Mouse (Mus musculus) embryonic facial prominence, embryonic 14.5 days (tissue): Measurements from ENCODE around the gene Kif3a. TPM values are rescaled to one million over a fixed set of nuclear protein-coding genes. Genes with fewer than 3 reads are reported as not detected.

ENCODE experiments used
- ATAC-seq: fragments of 200-750 bp; cut with Nextera tagmentation; 2 replicates; pipeline ENCODE4 v1.8.0; 2017; ENCODE audit warnings: low read depth, moderate number of reproducible peaks, moderate TSS enrichment
- DNase-seq: peaks from one replicate; pipeline ENCODE4 v3.0.0-alpha.2; 2015; ENCODE audit warnings: low spot score
- H3K27ac ChIP-seq: fragments of 300-500 bp; sonication (generic); replicated peaks from 2 replicates; pipeline ENCODE4 v1.5.1; 2014; ENCODE audit warnings: low read depth, mild to moderate bottlenecking, low read length, moderate library complexity
- H3K27me3 ChIP-seq: fragments of 300-500 bp; sonication (generic); replicated peaks from 2 replicates; pipeline ENCODE4 v1.6.1; 2014; ENCODE audit warnings: low read length; ENCODE audit not compliant: control insufficient read depth, insufficient read depth
- H3K36me3 ChIP-seq: fragments of 300-500 bp; sonication (generic); 2 replicates; pipeline ENCODE4 v1.6.1; 2014; ENCODE audit warnings: low read length, mixed read lengths; ENCODE audit not compliant: control insufficient read depth, insufficient read depth
- H3K4me1 ChIP-seq: fragments of 300-500 bp; sonication (generic); 2 replicates; pipeline ENCODE4 v1.6.1; 2014; ENCODE audit warnings: antibody characterized with exemption, low read length; ENCODE audit not compliant: control insufficient read depth, insufficient read depth
- H3K4me2 ChIP-seq: fragments of 300-500 bp; sonication (generic); 2 replicates; pipeline ENCODE4 v1.6.1; 2014; ENCODE audit warnings: low read depth, mild to moderate bottlenecking, low read length, moderate library complexity, mixed read lengths
- H3K4me3 ChIP-seq: fragments of 300-500 bp; sonication (generic); 2 replicates; pipeline ENCODE4 v1.5.1; 2014; ENCODE audit warnings: low read depth, mild to moderate bottlenecking, low read length
- H3K9ac ChIP-seq: fragments of 300-500 bp; sonication (generic); 2 replicates; pipeline ENCODE4 v1.6.1; 2014; ENCODE audit warnings: low read depth, mild to moderate bottlenecking, low read length, moderate library complexity, mixed read lengths
- H3K9me3 ChIP-seq: fragments of 300-500 bp; sonication (generic); 2 replicates; pipeline ENCODE4 v1.6.1; 2016; ENCODE audit warnings: low read length; ENCODE audit not compliant: control insufficient read depth
- WGBS: fragments of 180-500 bp; shearing (Covaris S2); extraction: QIAGEN DNeasy Blood & Tissue Kit; methylation state at CpG from one replicate; pipeline ENCODE4 v1.1.7; 2014; 5-methylcytosine and 5-hydroxymethylcytosine counted together
- polyA plus RNA-seq: library from polyadenylated mRNA; unstranded; fragments of >200 nt; fragmentation: Nextera tagmentation; extraction: Ambion mirVana; gene quantifications from 2 replicates; pipeline ENCODE4 v1.2.1, GENCODE M21; 2014

Kif3a gene
- polyA plus RNA-seq, 1 experiment from 2014 or later = 77.0 TPM

DNA sequence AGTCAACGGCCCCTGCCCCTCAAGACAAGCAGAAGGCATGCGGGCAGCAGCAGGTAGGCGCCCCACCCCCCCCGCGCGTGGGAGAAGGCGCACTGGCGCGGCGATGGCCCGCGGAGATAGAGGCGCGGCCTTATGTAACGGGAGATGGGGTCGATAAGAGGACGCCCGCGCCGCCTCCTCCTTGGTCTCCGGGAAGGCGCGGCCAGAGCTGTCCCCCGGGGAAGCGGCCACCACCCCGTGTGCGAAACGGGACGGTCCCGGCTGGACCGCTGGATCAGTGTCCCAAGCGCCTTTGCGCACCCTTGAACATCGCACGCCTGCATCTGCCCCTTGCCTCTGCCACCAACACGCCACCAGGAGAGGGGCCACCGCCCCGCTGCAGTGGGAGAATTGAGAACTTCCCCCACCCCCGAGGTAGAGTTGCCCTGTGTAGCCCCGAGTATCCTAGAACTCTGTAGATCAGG, 69.0 kb downstream of the Kif3a start:
- Histone ChIP-seq H3K36me3 (no peaks in the 10 kb centered on the region), H3K4me3 (peak overlapping the region; percentile 42), H3K27me3 (peaks cover 4% of the 10 kb centered on the region; the same call in 1 of the 2 replicates), H3K4me2 (peak overlapping the region; percentile 77), H3K9ac (peak overlapping the region; percentile 43; the same call in 1 of the 2 replicates), H3K4me1 (peaks cover 8% of the 10 kb centered on the region), H3K9me3 (no peaks in the 10 kb centered on the region), H3K27ac (no peak overlapping the region)
- no peak for ATAC-seq
- peak; percentile 21 for DNase-seq
- 0% methylated on average over 10 of the region's 40 CpGs for WGBS

GRCm38 (mm10) chr11:53637046-53637802, 70.0 kb downstream of the Kif3a start:
- peaks cover 4% of the 10 kb centered on the region; the same call in 1 of the 2 replicates for H3K27me3 ChIP-seq
- H3K36me3 ChIP-seq = no peaks in the 10 kb centered on the region
- no peak overlapping the region for H3K27ac ChIP-seq
- no peaks in the 10 kb centered on the region for H3K9me3 ChIP-seq
- H3K4me3 ChIP-seq = 0 out of 2 replicates have a peak overlapping the region, but pooled peaks have one; percentile 1
- DNase-seq (peak; percentile 17), ATAC-seq (no peak)
- H3K4me1 ChIP-seq = peaks cover 8% of the 10 kb centered on the region
- 16% methylated on average over 21 of the region's 21 CpGs for WGBS
- peak overlapping the region; percentile 16 for H3K4me2 ChIP-seq
- H3K9ac ChIP-seq = no peak overlapping the region

GRCm38 (mm10) chr11:53637803-53638260, 70.7 kb downstream of the Kif3a start:
- Histone ChIP-seq H3K9me3 (no peaks in the 10 kb centered on the region), H3K36me3 (no peaks in the 10 kb centered on the region), H3K9ac (no peak overlapping the region), H3K4me2 (no peak overlapping the region), H3K27me3 (peaks cover 4% of the 10 kb centered on the region; the same call in 1 of the 2 replicates), H3K4me1 (peaks cover 8% of the 10 kb centered on the region), H3K27ac (no peak overlapping the region), H3K4me3 (no peak overlapping the region)
- DNase-seq (no peak), ATAC-seq (no peak)
- 75% methylated on average over 10 of the region's 10 CpGs for WGBS

- ATAC-seq (no peak), DNase-seq (no peak)
- Histone ChIP-seq H3K27me3 (no peaks in the 10 kb centered on the region), H3K4me3 (no peak overlapping the region), H3K9ac (no peak overlapping the region), H3K4me1 (no peaks in the 10 kb centered on the region), H3K27ac (no peak overlapping the region), H3K36me3 (no peaks in the 10 kb centered on the region), H3K9me3 (no peaks in the 10 kb centered on the region), H3K4me2 (no peak overlapping the region)
- WGBS = 78% methylated on average over 12 of the region's 12 CpGs
Observed at GRCm38 (mm10) chr11:53642744-53643279, 75.6 kb downstream of the Kif3a start.

GRCm38 (mm10) chr11:53644017-53644416, 76.8 kb downstream of the Kif3a start:
- no peaks in the 10 kb centered on the region for H3K27me3 ChIP-seq
- no peak overlapping the region for H3K4me3 ChIP-seq
- ATAC-seq (no peak), DNase-seq (no peak)
- no peaks in the 10 kb centered on the region for H3K4me1 ChIP-seq
- WGBS = 78% methylated on average over 5 of the region's 5 CpGs
- H3K9ac ChIP-seq = no peak overlapping the region
- H3K36me3 ChIP-seq = no peaks in the 10 kb centered on the region
- no peaks in the 10 kb centered on the region for H3K9me3 ChIP-seq
- H3K27ac ChIP-seq = no peak overlapping the region
- H3K4me2 ChIP-seq = no peak overlapping the region

- no peaks in the 10 kb centered on the region for H3K27me3 ChIP-seq
- no peaks in the 10 kb centered on the region for H3K4me1 ChIP-seq
- H3K9ac ChIP-seq = no peak overlapping the region
- no peak overlapping the region for H3K27ac ChIP-seq
- no peak for ATAC-seq
- DNase-seq = no peak
- peaks cover 55% of the 10 kb centered on the region for H3K36me3 ChIP-seq
- H3K9me3 ChIP-seq = no peaks in the 10 kb centered on the region
- H3K4me3 ChIP-seq = no peak overlapping the region
- WGBS = 86% methylated on average over 4 of the region's 4 CpGs
- H3K4me2 ChIP-seq = no peak overlapping the region
Observed at GRCm38 (mm10) chr11:53651441-53651840, 84.3 kb downstream of the Kif3a start.

Other genes starting within 250 kb of the Kif3a start
- gene Zcchc10, start 242.7 kb upstream of the Kif3a start, polyA plus RNA-seq = 18.6 and 18.7 TPM in 2 replicates
- gene Aff4, start 216.5 kb upstream of the Kif3a start, polyA plus RNA-seq = 50.8 and 59.7 TPM in 2 replicates
- not detected in 2 replicates for gene Leap2, start 144.2 kb upstream of the Kif3a start, polyA plus RNA-seq
- 592 and 683 TPM in 2 replicates for gene Uqcrq, start 136.5 kb upstream of the Kif3a start, polyA plus RNA-seq
- 1.2 and 2.7 TPM in 2 replicates for gene Gdf9, start 136.4 kb upstream of the Kif3a start, polyA plus RNA-seq
- gene Gm10447, start 110.3 kb upstream of the Kif3a start, polyA plus RNA-seq = not detected in 2 replicates
- gene Shroom1, start 110.2 kb upstream of the Kif3a start, polyA plus RNA-seq = 2.9 and 4.0 TPM in 2 replicates
- gene Gm9837, start 96.9 kb upstream of the Kif3a start, polyA plus RNA-seq = not detected in 2 replicates
- gene Gm9945, start 87.2 kb upstream of the Kif3a start, polyA plus RNA-seq = not detected in 2 replicates
- 1.00 and 1.0 TPM in 2 replicates for gene Sowaha, start 87.1 kb upstream of the Kif3a start, polyA plus RNA-seq
- 42.2 and 46.6 TPM in 2 replicates for gene Sept8, start 48.1 kb upstream of the Kif3a start, polyA plus RNA-seq
- gene Il4, start 51.3 kb downstream of the Kif3a start, polyA plus RNA-seq = 1.1 and 4.3 TPM in 2 replicates
- gene Il13, start 67.3 kb downstream of the Kif3a start, polyA plus RNA-seq = not detected in 2 replicates
- 18.0 and 19.5 TPM in 2 replicates for gene Rad50, start 139.9 kb downstream of the Kif3a start, polyA plus RNA-seq
- not detected in 2 replicates for gene Il5, start 153.4 kb downstream of the Kif3a start, polyA plus RNA-seq
- gene Irf1, start 202.6 kb downstream of the Kif3a start, polyA plus RNA-seq = 13.2 and 13.9 TPM in 2 replicates
- 0.19 TPM in 1 of 2 replicates, not detected in the other for gene Gm17334, start 205.8 kb downstream of the Kif3a start, polyA plus RNA-seq